Comparison of ENCODE assay signal across 23 mouse cellular contexts in the genomic region with DNA sequence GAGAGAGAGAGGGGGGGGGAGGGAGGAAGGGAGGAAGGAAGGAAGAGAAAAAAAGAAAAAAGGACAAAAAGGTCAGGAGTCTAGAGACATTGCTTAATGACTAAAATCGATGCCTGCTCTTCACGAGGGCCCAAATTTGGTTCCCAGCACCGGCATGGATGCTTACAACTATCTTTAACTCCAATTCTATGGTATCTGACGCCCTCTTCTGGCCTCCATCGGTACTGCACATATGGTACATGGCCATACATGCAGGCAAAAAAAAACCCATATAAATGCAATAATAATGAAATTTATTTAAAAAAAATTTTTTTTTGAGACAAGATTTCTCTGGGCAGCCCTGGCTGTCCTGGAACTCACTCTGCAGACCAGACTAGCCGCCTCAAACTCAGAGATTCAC. TPM values are rescaled to one million over a fixed set of nuclear protein-coding genes. Genes with fewer than 3 reads are reported as not detected.
DNase-seq lines count a peak whose midpoint lies in the region; ATAC-seq and TF ChIP-seq lines count a peak whose summit lies in the region.
"Had no signal": no experiment of that assay in that cellular context is flagged by ENCODE, and none has a peak within 500 bp of the region (broad histone marks: within the 10 kb centered on the region; RNA-seq: fewer than 3 reads in every experiment).

No protein-coding gene starts in this region.

- no peak overlapping the region for H3K9ac ChIP-seq in heart, adult 2 months (ENCODE audit: low read depth, low read length)
- no peak overlapping the region for H3K9ac ChIP-seq in midbrain, postnatal 0 days (replicated peaks; ENCODE audit: low read length, poor library complexity, severe bottlenecking)
- H3K9ac ChIP-seq in midbrain, embryonic 14.5 days (replicated peaks; ENCODE audit: low read length): no peak overlapping the region
- H3K9ac ChIP-seq in stomach, postnatal 0 days (ENCODE audit: low read length): no peak overlapping the region
- H3K9ac ChIP-seq: heart, embryonic 15.5 days; hindbrain, embryonic 14.5 days; liver, embryonic 15.5 days; midbrain, embryonic 12.5 days had no signal

- 73% methylated on average over 6 of the region's 6 CpGs for WGBS in heart, adult 2 months
- WGBS in midbrain, postnatal 0 days: 73% methylated on average over 6 of the region's 6 CpGs
- WGBS in midbrain, embryonic 14.5 days: 69% methylated on average over 6 of the region's 6 CpGs
- WGBS in stomach, postnatal 0 days: 66% methylated on average over 6 of the region's 6 CpGs

- peaks cover 8% of the 10 kb centered on the region for H3K4me1 ChIP-seq in heart, adult 2 months (ENCODE audit: control insufficient read depth, insufficient read depth, low read length)
- no peaks in the 10 kb centered on the region for H3K4me1 ChIP-seq in midbrain, postnatal 0 days (ENCODE audit: insufficient read depth, low read length)
- no peaks in the 10 kb centered on the region for H3K4me1 ChIP-seq in midbrain, embryonic 14.5 days (ENCODE audit: control insufficient read depth, insufficient read depth, low read length)
- no peaks in the 10 kb centered on the region for H3K4me1 ChIP-seq in stomach, postnatal 0 days (replicated peaks; ENCODE audit: control insufficient read depth, insufficient read depth)
- H3K4me1 ChIP-seq: forebrain, embryonic 10.5 days; liver, embryonic 15.5 days; midbrain, embryonic 12.5 days had no signal

- no peak for TF ChIP-seq POLR2A in heart, adult 2 months (IDR thresholded peaks at IDR 0.05; ENCODE audit: insufficient read depth, low read depth, low read length)

- H3K36me3 ChIP-seq in heart, adult 2 months (ENCODE audit: control insufficient read depth, insufficient read depth, low read length): no peaks in the 10 kb centered on the region
- H3K36me3 ChIP-seq in midbrain, postnatal 0 days (ENCODE audit: insufficient read depth, low read length): no peaks in the 10 kb centered on the region
- H3K36me3 ChIP-seq in midbrain, embryonic 14.5 days (ENCODE audit: control insufficient read depth, insufficient read depth, low read length): no peaks in the 10 kb centered on the region
- H3K36me3 ChIP-seq in stomach, postnatal 0 days (ENCODE audit: control insufficient read depth, insufficient read depth, low read length): no peaks in the 10 kb centered on the region
- H3K36me3 ChIP-seq: forebrain, embryonic 10.5 days; heart, embryonic 15.5 days; liver, embryonic 15.5 days; midbrain, embryonic 12.5 days had no signal

- no peaks in the 10 kb centered on the region for H3K27me3 ChIP-seq in heart, adult 2 months (ENCODE audit: control insufficient read depth, insufficient read depth, low read length)
- H3K27me3 ChIP-seq in midbrain, postnatal 0 days (ENCODE audit: insufficient read depth, low read length): no peaks in the 10 kb centered on the region
- H3K27me3 ChIP-seq in midbrain, embryonic 14.5 days (ENCODE audit: control insufficient read depth, insufficient read depth, low read length): no peaks in the 10 kb centered on the region
- no peaks in the 10 kb centered on the region for H3K27me3 ChIP-seq in stomach, postnatal 0 days (ENCODE audit: control insufficient read depth, insufficient read depth, low read length)
- H3K27me3 ChIP-seq: heart, embryonic 15.5 days; midbrain, embryonic 12.5 days had no signal

- H3K27ac ChIP-seq in heart, adult 2 months: no peak overlapping the region
- no peak overlapping the region for H3K27ac ChIP-seq in left cerebral cortex, adult 2 months
- no peak overlapping the region for H3K27ac ChIP-seq in midbrain, postnatal 0 days (ENCODE audit: low read depth, low read length)
- no peak overlapping the region for H3K27ac ChIP-seq in midbrain, embryonic 14.5 days (replicated peaks; ENCODE audit: low read depth, low read length)
- no peak overlapping the region for H3K27ac ChIP-seq in stomach, postnatal 0 days (replicated peaks)
- H3K27ac ChIP-seq: forebrain, embryonic 10.5 days; heart, embryonic 15.5 days; hindbrain, embryonic 14.5 days; liver, embryonic 15.5 days; midbrain, embryonic 12.5 days had no signal

- H3K4me3 ChIP-seq in heart, adult 2 months: no peak overlapping the region
- H3K4me3 ChIP-seq in left cerebral cortex, adult 2 months: no peak overlapping the region
- no peak overlapping the region for H3K4me3 ChIP-seq in midbrain, postnatal 0 days (ENCODE audit: low read depth, low read length)
- H3K4me3 ChIP-seq in midbrain, embryonic 14.5 days (replicated peaks; ENCODE audit: low read depth, low read length): no peak overlapping the region
- H3K4me3 ChIP-seq in stomach, postnatal 0 days (ENCODE audit: low read depth, low read length): no peak overlapping the region
- H3K4me3 ChIP-seq: forebrain, embryonic 10.5 days; heart, embryonic 15.5 days; liver, embryonic 15.5 days; midbrain, embryonic 12.5 days had no signal

- peak; percentile 53 for TF ChIP-seq CTCF in heart, adult 2 months (IDR thresholded peaks at IDR 0.05)
- TF ChIP-seq CTCF in left cerebral cortex, adult 2 months (IDR thresholded peaks at IDR 0.05): peak; percentile 23; the same call in 1 of the 2 replicates
- TF ChIP-seq CTCF in midbrain, postnatal 0 days (IDR thresholded peaks at IDR 0.05): peak; percentile 16; the same call in 1 of the 2 replicates
- TF ChIP-seq CTCF in stomach, postnatal 0 days (IDR thresholded peaks at IDR 0.05; ENCODE audit: low read depth): peak; percentile 37

- intact Hi-C loops in heart, adult 2 months (cut with DNase I): loop anchor here (5.0 kb wide), 1 partner anchor 41 kb away; a partner anchor contains a TSS
- intact Hi-C loops in left cerebral cortex, adult 2 months (cut with DNase I): no loop called here

- DNase-seq in heart, adult 2 months: no peak
- DNase-seq in heart, adult 11 months: no peak
- DNase-seq in left cerebral cortex, adult 2 months (ENCODE audit: extremely low spot score in 1 of 2, low spot score in 2 of 2): no peak
- DNase-seq in left cerebral cortex, adult 8-10 months (ENCODE audit: low spot score in 2 of 2): no peak
- no peak for DNase-seq in midbrain, postnatal 0 days (ENCODE audit: low spot score)
- no peak for DNase-seq in midbrain, embryonic 14.5 days
- DNase-seq in stomach, postnatal 0 days (ENCODE audit: low spot score): no peak
- DNase-seq in right cerebral cortex, postnatal 4 days: no peak
- DNase-seq: adrenal gland, postnatal 36 days; cerebellum, adult 11-12 months; cerebellum, postnatal 10 days; gastrocnemius, postnatal 25 days; heart, postnatal 36 days; lung, postnatal 14 days; right cerebral cortex, postnatal 14 days; thymus, adult 2 months; thymus, postnatal 4 days had no signal

- ATAC-seq in midbrain, postnatal 0 days (ENCODE audit: low FRiP score): no peak
- ATAC-seq in midbrain, embryonic 14.5 days (ENCODE audit: low FRiP score, low TSS enrichment): no peak
- no peak for ATAC-seq in stomach, postnatal 0 days (ENCODE audit: low FRiP score, low TSS enrichment)
- ATAC-seq: forebrain, embryonic 16.5 days had no signal

- no peak for TF ChIP-seq EP300 in heart, adult 2 months (IDR thresholded peaks at IDR 0.05; ENCODE audit: insufficient read depth, low read depth, low read length)
- TF ChIP-seq EP300 in stomach, postnatal 0 days (optimal IDR thresholded peaks at IDR 0.05): no peak

- peaks cover 13% of the 10 kb centered on the region; the same call in 1 of the 2 replicates for H3K9me3 ChIP-seq in midbrain, postnatal 0 days (ENCODE audit: low read length)
- H3K9me3 ChIP-seq in midbrain, embryonic 14.5 days (ENCODE audit: control insufficient read depth, low read length): peaks cover 9% of the 10 kb centered on the region
- H3K9me3 ChIP-seq in stomach, postnatal 0 days (ENCODE audit: control insufficient read depth, low read length): no peaks in the 10 kb centered on the region
- H3K9me3 ChIP-seq: liver, embryonic 15.5 days had no signal

- no peak overlapping the region for H3K4me2 ChIP-seq in midbrain, postnatal 0 days (ENCODE audit: low read depth, low read length, poor library complexity, severe bottlenecking)
- H3K4me2 ChIP-seq in midbrain, embryonic 14.5 days (ENCODE audit: low read length): no peak overlapping the region
- no peak overlapping the region for H3K4me2 ChIP-seq in stomach, postnatal 0 days (replicated peaks; ENCODE audit: low read depth)
- H3K4me2 ChIP-seq: heart, embryonic 15.5 days; hindbrain, embryonic 14.5 days; liver, embryonic 15.5 days; midbrain, embryonic 12.5 days had no signal

- H3K79me2 ChIP-seq in heart, adult 2 months (replicated peaks; ENCODE audit: control insufficient read depth, insufficient read depth, low read length): no peaks in the 10 kb centered on the region

RNA-seq across cellular contexts. Expression of a gene that starts 20.5 kb away (rescaled TPM):
- total RNA-seq in heart, adult 2 months (2021): 100 to 1,000 TPM; 586 to 660 TPM
- polyA plus RNA-seq in heart, adult 2 months (2012; rRNA removed): 203 and 282 TPM in 2 replicates
- total RNA-seq in left cerebral cortex, adult 2 months (2021): 100 to 1,000 TPM; 197 TPM
- 100 to 1,000 TPM; 182 to 221 (median 192) TPM for total RNA-seq in left cerebral cortex, adult 8-10 months (2022)
- total RNA-seq in midbrain, postnatal 0 days (2014; rRNA removed): 21.9 and 31.0 TPM in 2 replicates
- 377 and 397 TPM in 2 replicates for polyA plus RNA-seq in midbrain, postnatal 0 days (2015; fragmentation: Nextera tagmentation; extraction: Ambion mirVana)
- 346 and 393 TPM in 2 replicates for polyA plus RNA-seq in midbrain, embryonic 14.5 days (2014; fragmentation: Nextera tagmentation; extraction: Ambion mirVana)
- polyA plus RNA-seq in stomach, postnatal 0 days (2015; fragmentation: Nextera tagmentation; extraction: Ambion mirVana): 569 and 588 TPM in 2 replicates

RNA-seq across cellular contexts. Expression of a gene that starts 41.3 kb away (rescaled TPM):
- total RNA-seq in heart, adult 2 months (2021): 100 to 1,000 TPM; 342 to 392 TPM
- 160 and 191 TPM in 2 replicates for polyA plus RNA-seq in heart, adult 2 months (2012; rRNA removed)
- total RNA-seq in left cerebral cortex, adult 2 months (2021): 100 to 1,000 TPM; 306 to 324 TPM
- total RNA-seq in left cerebral cortex, adult 8-10 months (2022): 100 to 1,000 TPM; 310 to 345 (median 321) TPM
- 84.0 and 108 TPM in 2 replicates for total RNA-seq in midbrain, postnatal 0 days (2014; rRNA removed)
- polyA plus RNA-seq in midbrain, postnatal 0 days (2015; fragmentation: Nextera tagmentation; extraction: Ambion mirVana): 308 and 309 TPM in 2 replicates
- 250 and 281 TPM in 2 replicates for polyA plus RNA-seq in midbrain, embryonic 14.5 days (2014; fragmentation: Nextera tagmentation; extraction: Ambion mirVana)
- 341 and 344 TPM in 2 replicates for polyA plus RNA-seq in stomach, postnatal 0 days (2015; fragmentation: Nextera tagmentation; extraction: Ambion mirVana)

RNA-seq across cellular contexts. Expression of a gene that starts 58.6 kb away (rescaled TPM):
- 10 to 100 TPM; 21.9 to 24.0 TPM for total RNA-seq in heart, adult 2 months (2021)
- 29.1 and 32.9 TPM in 2 replicates for polyA plus RNA-seq in heart, adult 2 months (2012; rRNA removed)
- total RNA-seq in left cerebral cortex, adult 2 months (2021): 10 to 100 TPM; 62.4 to 84.3 TPM
- 10 to 100 TPM; 52.1 to 64.5 (median 55.5) TPM for total RNA-seq in left cerebral cortex, adult 8-10 months (2022)
- total RNA-seq in midbrain, postnatal 0 days (2014; rRNA removed): 60.7 and 62.2 TPM in 2 replicates
- 53.4 and 55.7 TPM in 2 replicates for polyA plus RNA-seq in midbrain, postnatal 0 days (2015; fragmentation: Nextera tagmentation; extraction: Ambion mirVana)
- polyA plus RNA-seq in midbrain, embryonic 14.5 days (2014; fragmentation: Nextera tagmentation; extraction: Ambion mirVana): 12.8 and 27.5 TPM in 2 replicates
- 53.6 and 58.9 TPM in 2 replicates for polyA plus RNA-seq in stomach, postnatal 0 days (2015; fragmentation: Nextera tagmentation; extraction: Ambion mirVana)
